Mouse (Mus musculus): ENCODE measurements around the gene Slc6a13. TPM values are rescaled to one million over a fixed set of nuclear protein-coding genes. Genes with fewer than 3 reads are reported as not detected.

Slc6a13 gene
- polyA plus RNA-seq, 1 experiment from 2014 or later, result 0.40 TPM

GRCm38 (mm10) chr6:121319099-121319498 lies 19.1 kb downstream of the Slc6a13 start:
- WGBS, result 62% methylated on average over 6 of the region's 6 CpGs
- ATAC-seq, result no peak
- Histone ChIP-seq H3K36me3 (ENCODE audit: control insufficient read depth, insufficient read depth) (no peaks in the 10 kb centered on the region), H3K4me1 (replicated peaks; ENCODE audit: control insufficient read depth, insufficient read depth, low read length) (no peaks in the 10 kb centered on the region), H3K27ac (ENCODE audit: low read depth, low read length) (no peak overlapping the region), H3K9ac (ENCODE audit: low read depth, low read length) (no peak overlapping the region), H3K4me3 (ENCODE audit: low read depth, low read length) (no peak overlapping the region), H3K9me3 (ENCODE audit: control insufficient read depth) (no peaks in the 10 kb centered on the region), H3K27me3 (replicated peaks; ENCODE audit: control insufficient read depth, insufficient read depth, low read length) (no peaks in the 10 kb centered on the region), H3K4me2 (replicated peaks; ENCODE audit: low read depth) (no peak overlapping the region)
- TF ChIP-seq CTCF (IDR thresholded peaks at IDR 0.05; ENCODE audit: low read depth), result peak; percentile 39; the same call in 1 of the 2 replicates

GRCm38 (mm10) chr6:121322381-121323110 lies 22.5 kb downstream of the Slc6a13 start:
- no peak overlapping the region for H3K9ac ChIP-seq (ENCODE audit: low read depth, low read length)
- no peaks in the 10 kb centered on the region for H3K36me3 ChIP-seq (ENCODE audit: control insufficient read depth, insufficient read depth)
- H3K4me3 ChIP-seq (ENCODE audit: low read depth, low read length), result no peak overlapping the region
- no peaks in the 10 kb centered on the region for H3K4me1 ChIP-seq (replicated peaks; ENCODE audit: control insufficient read depth, insufficient read depth, low read length)
- H3K9me3 ChIP-seq (ENCODE audit: control insufficient read depth), result no peaks in the 10 kb centered on the region
- ATAC-seq, result no peak
- H3K27me3 ChIP-seq (replicated peaks; ENCODE audit: control insufficient read depth, insufficient read depth, low read length), result no peaks in the 10 kb centered on the region
- 81% methylated on average over 9 of the region's 9 CpGs for WGBS
- TF ChIP-seq CTCF (IDR thresholded peaks at IDR 0.05; ENCODE audit: low read depth), result no peak
- H3K4me2 ChIP-seq (replicated peaks; ENCODE audit: low read depth), result no peak overlapping the region
- H3K27ac ChIP-seq (ENCODE audit: low read depth, low read length), result no peak overlapping the region

- TF ChIP-seq CTCF (IDR thresholded peaks at IDR 0.05; ENCODE audit: low read depth), result no peak
- Histone ChIP-seq H3K4me2 (replicated peaks; ENCODE audit: low read depth) (no peak overlapping the region), H3K27ac (ENCODE audit: low read depth, low read length) (no peak overlapping the region), H3K4me1 (replicated peaks; ENCODE audit: control insufficient read depth, insufficient read depth, low read length) (no peaks in the 10 kb centered on the region), H3K9me3 (ENCODE audit: control insufficient read depth) (no peaks in the 10 kb centered on the region), H3K36me3 (ENCODE audit: control insufficient read depth, insufficient read depth) (no peaks in the 10 kb centered on the region), H3K4me3 (ENCODE audit: low read depth, low read length) (no peak overlapping the region), H3K27me3 (replicated peaks; ENCODE audit: control insufficient read depth, insufficient read depth, low read length) (no peaks in the 10 kb centered on the region), H3K9ac (ENCODE audit: low read depth, low read length) (no peak overlapping the region)
- no peak for ATAC-seq
- WGBS, result 69% methylated on average over 3 of the region's 3 CpGs
Observed at GRCm38 (mm10) chr6:121325298-121325697, 25.3 kb downstream of the Slc6a13 start.

GRCm38 (mm10) chr6:121325740-121326139 lies 25.7 kb downstream of the Slc6a13 start:
- Histone ChIP-seq H3K36me3 (ENCODE audit: control insufficient read depth, insufficient read depth) (no peaks in the 10 kb centered on the region), H3K27me3 (replicated peaks; ENCODE audit: control insufficient read depth, insufficient read depth, low read length) (no peaks in the 10 kb centered on the region), H3K4me1 (replicated peaks; ENCODE audit: control insufficient read depth, insufficient read depth, low read length) (no peaks in the 10 kb centered on the region), H3K4me3 (ENCODE audit: low read depth, low read length) (no peak overlapping the region), H3K27ac (ENCODE audit: low read depth, low read length) (no peak overlapping the region), H3K9me3 (ENCODE audit: control insufficient read depth) (no peaks in the 10 kb centered on the region), H3K9ac (ENCODE audit: low read depth, low read length) (no peak overlapping the region), H3K4me2 (replicated peaks; ENCODE audit: low read depth) (no peak overlapping the region)
- no peak for ATAC-seq
- no peak for TF ChIP-seq CTCF (IDR thresholded peaks at IDR 0.05; ENCODE audit: low read depth)
- WGBS, result 73% methylated on average over 9 of the region's 9 CpGs

DNA sequence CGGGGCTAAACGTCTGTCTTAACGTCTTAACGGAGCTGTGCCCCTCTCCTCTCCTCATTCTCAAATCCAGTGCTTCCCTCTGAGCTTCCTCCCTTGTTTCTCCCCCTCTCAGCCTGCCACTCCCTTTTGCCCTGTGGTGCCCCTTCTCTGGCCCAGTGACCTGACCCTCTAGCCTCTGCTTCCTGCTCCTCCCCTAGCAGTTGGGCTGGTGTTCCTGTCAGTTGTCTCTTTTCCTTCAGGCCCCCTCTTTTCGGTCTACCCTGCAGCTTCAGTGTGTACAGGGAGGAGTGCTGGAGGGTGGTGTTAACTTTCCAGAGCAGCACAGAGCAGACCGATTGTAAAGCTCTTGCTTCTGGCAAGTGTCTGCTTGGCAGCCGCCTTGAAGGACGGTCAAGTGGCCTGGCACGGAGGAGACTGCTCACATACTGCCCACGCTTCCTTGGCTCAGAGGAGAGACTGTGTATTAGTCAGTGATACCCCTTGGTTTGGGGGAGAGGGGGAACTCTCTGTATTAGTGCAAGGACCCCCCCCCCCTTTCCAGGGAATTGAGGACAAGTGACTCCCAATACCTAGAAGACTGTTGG lies 26.6 kb downstream of the Slc6a13 start:
- no peak for ATAC-seq
- no peak for TF ChIP-seq CTCF (IDR thresholded peaks at IDR 0.05; ENCODE audit: low read depth)

GRCm38 (mm10) chr6:121328417-121328884 lies 28.4 kb downstream of the Slc6a13 start:
- H3K9ac ChIP-seq (ENCODE audit: low read depth, low read length), result no peak overlapping the region
- no peak overlapping the region for H3K4me2 ChIP-seq (replicated peaks; ENCODE audit: low read depth)
- H3K4me3 ChIP-seq (ENCODE audit: low read depth, low read length), result no peak overlapping the region
- no peaks in the 10 kb centered on the region for H3K4me1 ChIP-seq (replicated peaks; ENCODE audit: control insufficient read depth, insufficient read depth, low read length)
- H3K27ac ChIP-seq (ENCODE audit: low read depth, low read length), result no peak overlapping the region
- TF ChIP-seq CTCF (IDR thresholded peaks at IDR 0.05; ENCODE audit: low read depth), result no peak
- H3K27me3 ChIP-seq (replicated peaks; ENCODE audit: control insufficient read depth, insufficient read depth, low read length), result no peaks in the 10 kb centered on the region
- no peaks in the 10 kb centered on the region for H3K36me3 ChIP-seq (ENCODE audit: control insufficient read depth, insufficient read depth)
- H3K9me3 ChIP-seq (ENCODE audit: control insufficient read depth), result no peaks in the 10 kb centered on the region
- ATAC-seq, result no peak
- 73% methylated on average over 9 of the region's 9 CpGs for WGBS

More for the DNA sequence above, 26.6 kb downstream of the Slc6a13 start:
- no peaks in the 10 kb centered on the region for H3K27me3 ChIP-seq (replicated peaks; ENCODE audit: control insufficient read depth, insufficient read depth, low read length)
- no peaks in the 10 kb centered on the region for H3K4me1 ChIP-seq (replicated peaks; ENCODE audit: control insufficient read depth, insufficient read depth, low read length)
- no peak overlapping the region for H3K4me2 ChIP-seq (replicated peaks; ENCODE audit: low read depth)
- no peaks in the 10 kb centered on the region for H3K36me3 ChIP-seq (ENCODE audit: control insufficient read depth, insufficient read depth)
- no peak overlapping the region for H3K9ac ChIP-seq (ENCODE audit: low read depth, low read length)
- H3K27ac ChIP-seq (ENCODE audit: low read depth, low read length), result no peak overlapping the region
- H3K9me3 ChIP-seq (ENCODE audit: control insufficient read depth), result no peaks in the 10 kb centered on the region
- WGBS, result 55% methylated on average over 10 of the region's 10 CpGs
- H3K4me3 ChIP-seq (ENCODE audit: low read depth, low read length), result no peak overlapping the region
